16 mouse cellular contexts compared by ENCODE assay signal in genomic region chr9:75304286-75304685, GRCm38 (mm10). TPM values are rescaled to one million over a fixed set of nuclear protein-coding genes. Genes with fewer than 3 reads are reported as not detected.
DNase-seq lines count a peak whose midpoint lies in the region; ATAC-seq and TF ChIP-seq lines count a peak whose summit lies in the region.
"Had no signal": no experiment of that assay in that cellular context is flagged by ENCODE, and none has a peak within 500 bp of the region (broad histone marks: within the 10 kb centered on the region; RNA-seq: fewer than 3 reads in every experiment).

No protein-coding gene starts in this region.

- H3K9me3 ChIP-seq in heart, embryonic 13.5 days, result no peaks in the 10 kb centered on the region
- no peaks in the 10 kb centered on the region for H3K9me3 ChIP-seq in CH12.LX (replicated peaks; ENCODE audit: low read length)
- H3K9me3 ChIP-seq in MEL (replicated peaks; ENCODE audit: insufficient read depth, low read length), result no peaks in the 10 kb centered on the region
- no peaks in the 10 kb centered on the region for H3K9me3 ChIP-seq in liver, embryonic 14.5 days (ENCODE audit: control insufficient read depth, low read length)

- no peak for TF ChIP-seq RAD21 in CH12.LX (IDR thresholded peaks at IDR 0.05; ENCODE audit: low read depth, low read length)
- TF ChIP-seq RAD21 in MEL (IDR thresholded peaks at IDR 0.05; ENCODE audit: low read depth, low read length), result no peak

- no peak for TF ChIP-seq POLR2A in CH12.LX (IDR thresholded peaks at IDR 0.05; ENCODE audit: low read depth, low read length)
- no peak for TF ChIP-seq POLR2A in MEL (IDR thresholded peaks at IDR 0.05; ENCODE audit: control insufficient read depth in 1 of 2, insufficient read depth in 1 of 2, low read depth in 1 of 2, low read length in 2 of 2, poor library complexity in 1 of 2)

- no peak for TF ChIP-seq CTCF in CH12.LX (conservative IDR thresholded peaks at IDR 0.05 in 1 of 2, IDR thresholded peaks at IDR 0.05 in 1 of 2; ENCODE audit: low read depth in 2 of 2, low read length in 2 of 2)
- no peak for TF ChIP-seq CTCF in MEL (IDR thresholded peaks at IDR 0.05 in 2 of 3, conservative IDR thresholded peaks at IDR 0.05 in 1 of 3; ENCODE audit: control insufficient read depth in 1 of 3, insufficient read depth in 1 of 3, low read depth in 2 of 3, low read length in 3 of 3, poor library complexity in 1 of 3, severe bottlenecking in 1 of 3)
- TF ChIP-seq CTCF in liver, embryonic 14.5 days (IDR thresholded peaks at IDR 0.05; ENCODE audit: low read depth), result no peak

- no peak overlapping the region for H3K9ac ChIP-seq in heart, embryonic 13.5 days
- H3K9ac ChIP-seq in CH12.LX (ENCODE audit: insufficient read depth, low read depth), result peak overlapping the region; percentile 31; the same call in 1 of the 2 replicates
- H3K9ac ChIP-seq in MEL (ENCODE audit: control insufficient read depth, low read depth, low read length, poor library complexity, severe bottlenecking), result peak overlapping the region; percentile 21; the same call in 1 of the 2 replicates
- H3K9ac ChIP-seq in liver, embryonic 14.5 days (replicated peaks), result no peak overlapping the region

- dilution Hi-C loops in CH12.LX (cut with MboI; ENCODE audit: extremely low pct_ligation_motif_present, extremely low pct_unique_long_range_greater_than_20kb, low sequenced_read_pairs), result no loop called here

- in situ Hi-C loops in CH12.LX (cut with MboI; ENCODE audit: low pct_ligation_motif_present, low pct_unique_long_range_greater_than_20kb, low sequenced_read_pairs), result no loop called here

- no peak for DNase-seq in heart, postnatal 10 days
- DNase-seq in CH12.LX (ENCODE audit: extremely low read depth) (no peak), MEL (ENCODE audit: low read depth, low spot score) (no peak)
- no peak for DNase-seq in liver, embryonic 14.5 days (ENCODE audit: low read depth in 3 of 3, low spot score in 3 of 3)
- DNase-seq in urinary bladder, adult 2 months (ENCODE audit: low spot score), result no peak
- no peak for DNase-seq in left cerebral cortex, adult 11 months (ENCODE audit: low spot score)
- DNase-seq: kidney, adult 2 months; thymus, adult 18-20 months had no signal

- peak overlapping the region; percentile 57 for H3K4me2 ChIP-seq in heart, embryonic 13.5 days
- H3K4me2 ChIP-seq in CH12.LX (ENCODE audit: insufficient read depth, low read depth, poor library complexity, severe bottlenecking), result peak overlapping the region; percentile 69
- peak overlapping the region; percentile 33; the same call in 1 of the 2 replicates for H3K4me2 ChIP-seq in liver, embryonic 14.5 days (ENCODE audit: low read depth)

- intact Hi-C loops in heart, postnatal 10 days (cut with DNase I), result no loop called here

- H3K27ac ChIP-seq in heart, embryonic 13.5 days (replicated peaks), result no peak overlapping the region
- H3K27ac ChIP-seq in CH12.LX (ENCODE audit: insufficient read depth, low read depth) (no peak overlapping the region), MEL (ENCODE audit: control insufficient read depth, low read depth, low read length) (no peak overlapping the region)
- no peak overlapping the region for H3K27ac ChIP-seq in liver, embryonic 14.5 days
- H3K27ac ChIP-seq: layer of hippocampus, adult 2 months had no signal

- H3K79me2 ChIP-seq in CH12.LX (replicated peaks; ENCODE audit: control insufficient read depth, extremely low read depth, insufficient read depth, poor library complexity, severe bottlenecking) (no peaks in the 10 kb centered on the region), MEL (ENCODE audit: control insufficient read depth, insufficient read depth, low read length, poor library complexity) (no peaks in the 10 kb centered on the region)

- no peaks in the 10 kb centered on the region for H3K36me3 ChIP-seq in heart, embryonic 13.5 days
- H3K36me3 ChIP-seq in CH12.LX (replicated peaks in 1 of 2; ENCODE audit: control insufficient read depth in 1 of 2, insufficient read depth in 1 of 2, low read length in 1 of 2) (peaks cover 0 to 12% of the 10 kb centered on the region in 2 experiments), MEL (ENCODE audit: control insufficient read depth in 1 of 2, insufficient read depth in 2 of 2, low read length in 2 of 2) (peaks cover 0 to 3% of the 10 kb centered on the region in 2 experiments; a peak in 1 of 4 replicates)
- no peaks in the 10 kb centered on the region for H3K36me3 ChIP-seq in liver, embryonic 14.5 days (replicated peaks; ENCODE audit: control insufficient read depth, insufficient read depth, low read depth)

- peaks cover 13% of the 10 kb centered on the region for H3K4me1 ChIP-seq in heart, embryonic 13.5 days
- H3K4me1 ChIP-seq in CH12.LX (ENCODE audit: control insufficient read depth in 1 of 2, insufficient read depth in 2 of 2) (peaks cover 3 to 7% of the 10 kb centered on the region in 2 experiments; a peak in 3 of 4 replicates), MEL (ENCODE audit: control insufficient read depth in 1 of 2, insufficient read depth in 2 of 2, low read length in 2 of 2) (peaks cover 0 to 3% of the 10 kb centered on the region in 2 experiments; a peak in 1 of 4 replicates)
- no peaks in the 10 kb centered on the region for H3K4me1 ChIP-seq in liver, embryonic 14.5 days (replicated peaks; ENCODE audit: control insufficient read depth in 2 of 2, insufficient read depth in 2 of 2, low read length in 1 of 2)

- H3K27me3 ChIP-seq in heart, embryonic 13.5 days (replicated peaks), result no peaks in the 10 kb centered on the region
- no peaks in the 10 kb centered on the region for H3K27me3 ChIP-seq in CH12.LX (replicated peaks)
- peaks cover 1 to 10% of the 10 kb centered on the region in 2 experiments; a peak in 2 of 4 replicates for H3K27me3 ChIP-seq in MEL (ENCODE audit: control insufficient read depth in 1 of 2, insufficient read depth in 2 of 2, low read length in 2 of 2)
- H3K27me3 ChIP-seq in liver, embryonic 14.5 days (ENCODE audit: control insufficient read depth, insufficient read depth, low read length), result no peaks in the 10 kb centered on the region

- no peak for TF ChIP-seq EP300 in CH12.LX (IDR thresholded peaks at IDR 0.05; ENCODE audit: low read length)
- TF ChIP-seq EP300 in MEL (IDR thresholded peaks at IDR 0.05; ENCODE audit: low read depth in 1 of 2, low read length in 2 of 2), result no peak
- no peak for TF ChIP-seq EP300 in liver, embryonic 14.5 days (IDR thresholded peaks at IDR 0.05; ENCODE audit: low read depth)

- WGBS in heart, embryonic 13.5 days, result 28% methylated on average over 7 of the region's 7 CpGs
- WGBS in liver, embryonic 14.5 days (ENCODE audit: insufficient replicate concordance), result 25% methylated on average over 7 of the region's 7 CpGs

- peak overlapping the region; percentile 17; the same call in 1 of the 2 replicates for H3K4me3 ChIP-seq in heart, embryonic 13.5 days
- peak overlapping the region in 2 of 3 experiments; percentile 9 to 43 for H3K4me3 ChIP-seq in CH12.LX (replicated peaks in 1 of 3; ENCODE audit: low read depth in 2 of 3, low read length in 2 of 3, poor library complexity in 1 of 3)
- peak overlapping the region; percentile 46 to 49 for H3K4me3 ChIP-seq in MEL (ENCODE audit: control insufficient read depth in 1 of 2, insufficient read depth in 1 of 2, low read depth in 2 of 2, low read length in 2 of 2)
- no peak overlapping the region for H3K4me3 ChIP-seq in liver, embryonic 14.5 days (ENCODE audit: insufficient read depth in 1 of 2, low read depth in 2 of 2, low read length in 2 of 2)
- H3K4me3 ChIP-seq: layer of hippocampus, adult 2 months had no signal

- ATAC-seq in heart, embryonic 13.5 days (ENCODE audit: extremely low read depth, insufficient number of reproducible peaks, low FRiP score, low TSS enrichment), result no peak
- ATAC-seq in liver, embryonic 14.5 days (ENCODE audit: insufficient read depth), result no peak

TF ChIP-seq in CH12.LX, 34 proteins besides CTCF, POLR2A, EP300 and RAD21 (continues in another document):
- TF ChIP-seq ELF1 (IDR thresholded peaks at IDR 0.05; ENCODE audit: low read depth, low read length) (no peak), IRF4 (IDR thresholded peaks at IDR 0.05; ENCODE audit: low read depth, low read length) (no peak), USF1 (IDR thresholded peaks at IDR 0.05; ENCODE audit: low read depth, low read length) (no peak), MAZ (IDR thresholded peaks at IDR 0.05; ENCODE audit: low read depth, low read length) (no peak), GABPA (IDR thresholded peaks at IDR 0.05; ENCODE audit: insufficient replicate concordance, low read depth, low read length) (no peak)

TF ChIP-seq in MEL, 35 proteins besides CTCF, POLR2A, EP300 and RAD21:
- TF ChIP-seq MYC (IDR thresholded peaks at IDR 0.05; ENCODE audit: low read depth, low read length) (no peak), GATA1 (IDR thresholded peaks at IDR 0.05; ENCODE audit: low read depth, low read length) (peak; percentile 65; the same call in 1 of the 2 replicates)

RNA-seq across cellular contexts. Expression of gene Gnb5, which starts 1.8 kb away (rescaled TPM):
- 47.6 and 55.3 TPM in 2 replicates for polyA plus RNA-seq in heart, embryonic 13.5 days (2015; fragmentation: Nextera tagmentation; extraction: Ambion mirVana)
- total RNA-seq in heart, postnatal 10 days (2021), result 10 to 100 TPM; 32.8 to 33.3 TPM
- total RNA-seq in CH12.LX (2012; rRNA removed), result 4.4 and 6.5 TPM in 2 replicates
- total RNA-seq in CH12.LX (2014; rRNA removed), result 2.9 and 4.7 TPM in 2 replicates
- 2.7 and 3.1 TPM in 2 replicates for polyA plus RNA-seq in CH12.LX (2012; ENCODE audit: insufficient read length, low read depth)
- 4.0 and 4.2 TPM in 2 replicates for total RNA-seq in MEL (2012; rRNA removed)
- polyA plus RNA-seq in MEL (2012; ENCODE audit: insufficient read depth in 1 of 2, insufficient read length in 2 of 2, low read depth in 1 of 2, low replicate concordance in 2 of 2, missing spikeins in 1 of 2), result 1 to 10 TPM in 1 of 2 experiments, not detected in 1; 6.5 TPM
- polyA plus RNA-seq in liver, embryonic 14.5 days (2012; rRNA removed), result 0.89 and 1.1 TPM in 2 replicates
- 1.2 TPM in 2 replicates for polyA plus RNA-seq in liver, embryonic 14.5 days (2014; fragmentation: Nextera tagmentation; extraction: Ambion mirVana)
- polyA plus RNA-seq in urinary bladder, adult 2 months (2012; rRNA removed), result 17.6 and 20.6 TPM in 2 replicates

RNA-seq across cellular contexts. Expression of gene Bcl2l10, which starts 43.3 kb away (rescaled TPM):
- not detected in 2 replicates for polyA plus RNA-seq in heart, embryonic 13.5 days (2015; fragmentation: Nextera tagmentation; extraction: Ambion mirVana)
- total RNA-seq in heart, postnatal 10 days (2021), result not detected
- total RNA-seq in CH12.LX (2012; rRNA removed) (not detected in 2 replicates), CH12.LX (2014; rRNA removed) (not detected in 2 replicates), MEL (2012; rRNA removed) (not detected in 2 replicates)
- polyA plus RNA-seq in CH12.LX (2012; ENCODE audit: insufficient read length, low read depth) (not detected in 2 replicates), MEL (2012; ENCODE audit: insufficient read depth in 1 of 2, insufficient read length in 2 of 2, low read depth in 1 of 2, low replicate concordance in 2 of 2, missing spikeins in 1 of 2) (not detected)
- not detected in 2 replicates for polyA plus RNA-seq in liver, embryonic 14.5 days (2012; rRNA removed)
- not detected in 2 replicates for polyA plus RNA-seq in liver, embryonic 14.5 days (2014; fragmentation: Nextera tagmentation; extraction: Ambion mirVana)
- 0.06 and 0.12 TPM in 2 replicates for polyA plus RNA-seq in urinary bladder, adult 2 months (2012; rRNA removed)
- total RNA-seq: layer of hippocampus, adult 2 months; megakaryocyte progenitor cell, adult 5-6 weeks; neutrophil, adult 5-6 weeks had no signal
- polyA plus RNA-seq: embryonic facial prominence, embryonic 11.5 days; heart, postnatal 0 days; limb, embryonic 14.5 days; small intestine, adult 2 months had no signal

Comparison
In these comparisons a context has a peak if more than half of its experiments do, and no peak if none do; other contexts are left out.
1. H3K4me3 ChIP-seq: peak in heart, embryonic 13.5 days (single experiment), CH12.LX (2 of 3) and MEL (2 of 2); none in liver, embryonic 14.5 days (0 of 2).
2. H3K9ac ChIP-seq: peak in CH12.LX (single experiment) and MEL (single experiment); none in heart, embryonic 13.5 days (single experiment) and liver, embryonic 14.5 days (single experiment).
3. Peak in every context shown above with its lines, with median percentiles within 50 percentile points of each other: H3K4me2 ChIP-seq.